Comparison of ENCODE assay signal across 9 mouse cellular contexts in genomic region chr1:105680587-105680986, GRCm38 (mm10). TPM values are rescaled to one million over a fixed set of nuclear protein-coding genes. Genes with fewer than 3 reads are reported as not detected.
DNase-seq lines count a peak whose midpoint lies in the region; ATAC-seq and TF ChIP-seq lines count a peak whose summit lies in the region.
"Had no signal": no experiment of that assay in that cellular context is flagged by ENCODE, and none has a peak within 500 bp of the region (broad histone marks: within the 10 kb centered on the region; RNA-seq: fewer than 3 reads in every experiment).

No protein-coding gene starts in this region.

- no peak overlapping the region for H3K27ac ChIP-seq in heart, embryonic 11.5 days (ENCODE audit: low read depth, low read length)
- H3K27ac ChIP-seq in bone marrow macrophage, adult 2 months (ENCODE audit: insufficient read depth, low read depth, low read length): no peak overlapping the region
- H3K27ac ChIP-seq in hindbrain, embryonic 10.5 days: no peak overlapping the region
- H3K27ac ChIP-seq: limb, embryonic 15.5 days had no signal

- no peak for TF ChIP-seq POLR2A in bone marrow macrophage, adult 2 months (IDR thresholded peaks at IDR 0.05; ENCODE audit: borderline replicate concordance, low read depth, low read length)

- 76% methylated on average over 1 of the region's 1 CpGs for WGBS in heart, embryonic 11.5 days (ENCODE audit: insufficient replicate concordance)
- WGBS in hindbrain, embryonic 10.5 days: 86% methylated on average over 1 of the region's 1 CpGs

- no peak overlapping the region for H3K4me2 ChIP-seq in heart, embryonic 11.5 days
- H3K4me2 ChIP-seq: limb, embryonic 15.5 days had no signal

- no peaks in the 10 kb centered on the region for H3K27me3 ChIP-seq in heart, embryonic 11.5 days (ENCODE audit: control insufficient read depth, insufficient read depth, low read length)
- H3K27me3 ChIP-seq in hindbrain, embryonic 10.5 days (ENCODE audit: insufficient read depth, poor library complexity, severe bottlenecking): no peaks in the 10 kb centered on the region
- H3K27me3 ChIP-seq: limb, embryonic 15.5 days had no signal

- H3K4me1 ChIP-seq in heart, embryonic 11.5 days (ENCODE audit: control insufficient read depth, insufficient read depth, low read length): no peaks in the 10 kb centered on the region
- H3K4me1 ChIP-seq in bone marrow macrophage, adult 2 months (ENCODE audit: control insufficient read depth, insufficient read depth, low read length): no peaks in the 10 kb centered on the region
- H3K4me1 ChIP-seq in hindbrain, embryonic 10.5 days (replicated peaks): no peaks in the 10 kb centered on the region
- H3K4me1 ChIP-seq: limb, embryonic 15.5 days had no signal

- peak; percentile 55 for TF ChIP-seq CTCF in bone marrow macrophage, adult 2 months (IDR thresholded peaks at IDR 0.05; ENCODE audit: low read depth, low read length)

- no peaks in the 10 kb centered on the region for H3K9me3 ChIP-seq in heart, embryonic 11.5 days (replicated peaks; ENCODE audit: control insufficient read depth, low read length)
- H3K9me3 ChIP-seq in hindbrain, embryonic 10.5 days: no peaks in the 10 kb centered on the region
- H3K9me3 ChIP-seq: limb, embryonic 15.5 days had no signal

- DNase-seq in heart, adult 8-10 months (ENCODE audit: low spot score): peak; percentile 14
- DNase-seq in liver: peak; percentile 27
- peak; percentile 40 for DNase-seq in thymus, postnatal 0 days (ENCODE audit: low spot score)
- no peak for DNase-seq in hindbrain, embryonic 10.5 days (ENCODE audit: low spot score)
- DNase-seq in gastrocnemius, postnatal 10 days: no peak

- H3K36me3 ChIP-seq in heart, embryonic 11.5 days (ENCODE audit: control insufficient read depth, insufficient read depth, low read length): no peaks in the 10 kb centered on the region
- H3K36me3 ChIP-seq in hindbrain, embryonic 10.5 days: no peaks in the 10 kb centered on the region

- no peak for ATAC-seq in heart, embryonic 11.5 days (replicated peaks; ENCODE audit: insufficient number of reproducible peaks, low FRiP score, low TSS enrichment)
- ATAC-seq in CD4-positive, CD25-positive, alpha-beta regulatory T cell, adult 4 months: peak; percentile 81

- no peak overlapping the region for H3K9ac ChIP-seq in heart, embryonic 11.5 days (ENCODE audit: low read depth, low read length)
- H3K9ac ChIP-seq: limb, embryonic 15.5 days had no signal

- no peak overlapping the region for H3K4me3 ChIP-seq in heart, embryonic 11.5 days (ENCODE audit: low read depth, low read length)
- H3K4me3 ChIP-seq in bone marrow macrophage, adult 2 months (ENCODE audit: insufficient read depth, low read length): no peak overlapping the region
- H3K4me3 ChIP-seq in hindbrain, embryonic 10.5 days: no peak overlapping the region
- H3K4me3 ChIP-seq: limb, embryonic 15.5 days had no signal

RNA-seq across cellular contexts. Expression of gene Relch, which starts 16.9 kb away (rescaled TPM):
- 10 to 100 TPM; 17.6 to 21.4 (median 19.2) TPM for total RNA-seq in heart, adult 8-10 months (2022)
- 14.1 and 18.0 TPM in 2 replicates for polyA plus RNA-seq in heart, embryonic 11.5 days (2014; fragmentation: Nextera tagmentation; extraction: Ambion mirVana)
- polyA plus RNA-seq in CD4-positive, CD25-positive, alpha-beta regulatory T cell, adult 4 months (2017; shearing (Covaris generic)): 10 to 100 TPM; 45.9 to 53.2 TPM
- 37.3 and 39.9 TPM in 2 replicates for polyA plus RNA-seq in bone marrow macrophage, adult 2 months (2012; ENCODE audit: insufficient read depth, insufficient read length, missing spikeins)
- polyA plus RNA-seq in thymus, postnatal 0 days (2015; fragmentation: Nextera tagmentation; extraction: Ambion mirVana): 26.7 and 35.0 TPM in 2 replicates
- 26.0 and 29.2 TPM in 2 replicates for polyA plus RNA-seq in hindbrain, embryonic 10.5 days (2016; fragmentation: Nextera tagmentation; extraction: Ambion mirVana)
- total RNA-seq in gastrocnemius, postnatal 10 days (2021): 10 to 100 TPM; 14.5 to 20.4 TPM

RNA-seq across cellular contexts. Expression of gene Pign, which starts 17.1 kb away (rescaled TPM):
- 10 to 100 TPM; 12.4 to 18.4 (median 13.8) TPM for total RNA-seq in heart, adult 8-10 months (2022)
- polyA plus RNA-seq in heart, embryonic 11.5 days (2014; fragmentation: Nextera tagmentation; extraction: Ambion mirVana): 14.8 and 14.9 TPM in 2 replicates
- 10 to 100 TPM; 16.4 to 18.6 TPM for polyA plus RNA-seq in CD4-positive, CD25-positive, alpha-beta regulatory T cell, adult 4 months (2017; shearing (Covaris generic))
- 14.2 and 14.8 TPM in 2 replicates for polyA plus RNA-seq in bone marrow macrophage, adult 2 months (2012; ENCODE audit: insufficient read depth, insufficient read length, missing spikeins)
- 6.8 and 8.2 TPM in 2 replicates for polyA plus RNA-seq in thymus, postnatal 0 days (2015; fragmentation: Nextera tagmentation; extraction: Ambion mirVana)
- 9.9 and 11.0 TPM in 2 replicates for polyA plus RNA-seq in hindbrain, embryonic 10.5 days (2016; fragmentation: Nextera tagmentation; extraction: Ambion mirVana)
- 10 to 100 TPM; 10.4 to 13.5 TPM for total RNA-seq in gastrocnemius, postnatal 10 days (2021)

Comparison
In these comparisons a context has a peak if more than half of its experiments do, and no peak if none do; other contexts are left out.
1. DNase-seq: peak in heart, adult 8-10 months (single experiment), liver (single experiment) and thymus, postnatal 0 days (single experiment); none in hindbrain, embryonic 10.5 days (single experiment) and gastrocnemius, postnatal 10 days (single experiment).